Mouse (Mus musculus) macrophage (primary cell): ENCODE measurements around the gene Ankrd9. TPM values are rescaled to one million over a fixed set of nuclear protein-coding genes. Genes with fewer than 3 reads are reported as not detected.

Source experiments
- H3K27ac ChIP-seq: fragments of 350-480 bp; formaldehyde crosslinking; 2 replicates; pipeline ENCODE4 v1.9.0; 2021
- H3K36me3 ChIP-seq: fragments of 350-480 bp; formaldehyde crosslinking; 2 replicates; pipeline ENCODE4 v1.9.0; 2021; ENCODE audit errors: inconsistent target
- H3K4me3 ChIP-seq: fragments of 350-480 bp; formaldehyde crosslinking; 2 replicates; pipeline ENCODE4 v1.9.0; 2021; ENCODE audit errors: inconsistent target
- H3K79me2 ChIP-seq: fragments of 350-480 bp; formaldehyde crosslinking; 2 replicates; pipeline ENCODE4 v1.9.0; 2021; ENCODE audit errors: inconsistent target
- WGBS: methylation state at CpG from one replicate; pipeline ENCODE4 v1.1.7; 2026; ENCODE audit warnings: inconsistent platforms; ENCODE audit not compliant: missing documents; 5-methylcytosine and 5-hydroxymethylcytosine counted together
- polyA plus RNA-seq: library from polyadenylated mRNA; stranded (reverse); fragments of 250-400 nt; gene quantifications from 3 replicates; pipeline ENCODE4 v1.2.4, GENCODE M21; 2018; ENCODE audit warnings: inconsistent platforms

Gene Ankrd9
- polyA plus RNA-seq, 1 experiment from 2014 or later, result 0.77 TPM

GRCm38 (mm10) chr12:110935983-110936620, 42.7 kb downstream of the Ankrd9 start:
- Histone ChIP-seq H3K36me3 (peaks cover 35% of the 10 kb centered on the region), H3K79me2 (no peaks in the 10 kb centered on the region), H3K4me3 (no peak overlapping the region), H3K27ac (no peak overlapping the region)
- 72% methylated on average over 9 of the region's 9 CpGs for WGBS

GRCm38 (mm10) chr12:110932820-110933219, 46.0 kb downstream of the Ankrd9 start:
- H3K27ac ChIP-seq, result peak overlapping the region; percentile 91
- 64% methylated on average over 5 of the region's 5 CpGs for WGBS
- H3K79me2 ChIP-seq, result no peaks in the 10 kb centered on the region
- H3K36me3 ChIP-seq, result peaks cover 28% of the 10 kb centered on the region
- H3K4me3 ChIP-seq, result no peak overlapping the region

Other genes starting within 250 kb of the Ankrd9 start
- 20.2 to 22.2 TPM (median 20.6 TPM) in 3 replicates for gene Wdr20, start 241.1 kb downstream of the Ankrd9 start, polyA plus RNA-seq
- gene Mok, start 138.1 kb downstream of the Ankrd9 start, polyA plus RNA-seq, result 0.96 to 4.8 TPM (median 3.3 TPM) in 3 replicates
- gene Zfp839, start 128.8 kb downstream of the Ankrd9 start, polyA plus RNA-seq, result 7.8 to 12.1 TPM (median 10.8 TPM) in 3 replicates
- 21.8 to 58.2 TPM (median 41.8 TPM) in 3 replicates for gene Cinp, start 89.9 kb downstream of the Ankrd9 start, polyA plus RNA-seq
- 6.3 to 9.4 TPM (median 7.8 TPM) in 3 replicates for gene Tecpr2, start 89.8 kb downstream of the Ankrd9 start, polyA plus RNA-seq
- 22.6 to 25.5 TPM (median 23.9 TPM) in 3 replicates for gene Rcor1, start 60.3 kb upstream of the Ankrd9 start, polyA plus RNA-seq
- 9.0 to 14.6 TPM (median 11.9 TPM) in 3 replicates for gene Traf3, start 187.3 kb upstream of the Ankrd9 start, polyA plus RNA-seq
- not detected in 3 replicates for gene 4930595D18Rik, start 205.5 kb upstream of the Ankrd9 start, polyA plus RNA-seq